Mouse (Mus musculus) neural tube, embryonic 14.5 days (tissue): ENCODE results near the gene Micu1. TPM values are rescaled to one million over a fixed set of nuclear protein-coding genes. Genes with fewer than 3 reads are reported as not detected.

Experiments used
- ATAC-seq: fragments of 200-750 bp; cut with Nextera tagmentation; 2 replicates; pipeline ENCODE4 v1.8.0; 2017; ENCODE audit warnings: low read depth, mild to moderate bottlenecking, moderate TSS enrichment, moderate library complexity
- H3K27ac ChIP-seq: fragments of 300-500 bp; sonication (generic); 2 replicates; pipeline ENCODE4 v1.5.1; 2014; ENCODE audit warnings: low read depth, mild to moderate bottlenecking, control low read depth, low read length, moderate library complexity, mixed read lengths
- H3K27me3 ChIP-seq: fragments of 300-500 bp; sonication (generic); 2 replicates; pipeline ENCODE4 v1.6.1; 2014; ENCODE audit warnings: low read length; ENCODE audit not compliant: control insufficient read depth, insufficient read depth
- H3K36me3 ChIP-seq: fragments of 300-500 bp; sonication (generic); 2 replicates; pipeline ENCODE4 v1.6.1; 2014; ENCODE audit warnings: low read length, mixed read lengths; ENCODE audit not compliant: control insufficient read depth, insufficient read depth
- H3K4me1 ChIP-seq: fragments of 300-500 bp; sonication (generic); 2 replicates; pipeline ENCODE4 v1.6.1; 2014; ENCODE audit warnings: low read length; ENCODE audit not compliant: control insufficient read depth, insufficient read depth
- H3K4me2 ChIP-seq: fragments of 300-500 bp; sonication (generic); 2 replicates; pipeline ENCODE4 v1.6.1; 2014; ENCODE audit warnings: mild to moderate bottlenecking, low read depth, low read length, control low read depth
- H3K4me3 ChIP-seq: fragments of 300-500 bp; sonication (generic); 2 replicates; pipeline ENCODE4 v1.5.1; 2014; ENCODE audit warnings: low read depth, low read length, control low read depth, mixed read lengths
- H3K9ac ChIP-seq: fragments of 300-500 bp; sonication (generic); replicated peaks from 2 replicates; pipeline ENCODE4 v1.6.1; 2014; ENCODE audit warnings: low read depth, mild to moderate bottlenecking, control low read depth, low read length, mixed read lengths
- H3K9me3 ChIP-seq: fragments of 300-500 bp; sonication (generic); 2 replicates; pipeline ENCODE4 v1.6.1; 2016; ENCODE audit warnings: low read length; ENCODE audit not compliant: control insufficient read depth
- WGBS: fragments of 180-500 bp; shearing (Covaris S2); extraction: QIAGEN DNeasy Blood & Tissue Kit; methylation state at CpG from one replicate; pipeline ENCODE4 v1.1.7; 2014; 5-methylcytosine and 5-hydroxymethylcytosine counted together
- polyA plus RNA-seq: library from polyadenylated mRNA; unstranded; fragments of >200 nt; fragmentation: Nextera tagmentation; extraction: Ambion mirVana; gene quantifications from 2 replicates; pipeline ENCODE4 v1.2.1, GENCODE M21; 2014

Micu1 gene
- polyA plus RNA-seq, 1 experiment from 2014 or later, result 93.9 TPM

GRCm38 (mm10) chr10:59755681-59756080 is 53.4 kb downstream of the Micu1 start:
- no peaks in the 10 kb centered on the region for H3K9me3 ChIP-seq
- H3K4me1 ChIP-seq, result no peaks in the 10 kb centered on the region
- no peaks in the 10 kb centered on the region for H3K27me3 ChIP-seq
- H3K27ac ChIP-seq, result no peak overlapping the region
- ATAC-seq, result no peak
- no peak overlapping the region for H3K9ac ChIP-seq
- no peaks in the 10 kb centered on the region for H3K36me3 ChIP-seq
- 74% methylated on average over 11 of the region's 11 CpGs for WGBS
- no peak overlapping the region for H3K4me2 ChIP-seq
- no peak overlapping the region for H3K4me3 ChIP-seq

GRCm38 (mm10) chr10:59756090-59756489 is 53.8 kb downstream of the Micu1 start:
- no peak; the same call in 1 of the 2 replicates for ATAC-seq
- Histone ChIP-seq H3K9me3 (no peaks in the 10 kb centered on the region), H3K9ac (no peak overlapping the region), H3K27me3 (no peaks in the 10 kb centered on the region), H3K36me3 (no peaks in the 10 kb centered on the region), H3K27ac (no peak overlapping the region), H3K4me3 (no peak overlapping the region), H3K4me2 (no peak overlapping the region), H3K4me1 (no peaks in the 10 kb centered on the region)
- 47% methylated on average over 12 of the region's 12 CpGs for WGBS

- ATAC-seq, result no peak
Measured at GRCm38 (mm10) chr10:59756570-59756969, 54.3 kb downstream of the Micu1 start.

GRCm38 (mm10) chr10:59764781-59765180 is 62.5 kb downstream of the Micu1 start:
- Histone ChIP-seq H3K4me3 (no peak overlapping the region), H3K27ac (no peak overlapping the region), H3K9me3 (no peaks in the 10 kb centered on the region), H3K36me3 (no peaks in the 10 kb centered on the region), H3K4me2 (no peak overlapping the region), H3K27me3 (no peaks in the 10 kb centered on the region), H3K9ac (no peak overlapping the region), H3K4me1 (no peaks in the 10 kb centered on the region)
- ATAC-seq, result no peak
- 95% methylated on average over 6 of the region's 6 CpGs for WGBS

More at GRCm38 (mm10) chr10:59756570-59756969, 54.3 kb downstream of the Micu1 start:
- H3K4me3 ChIP-seq, result no peak overlapping the region
- WGBS, result 69% methylated on average over 8 of the region's 8 CpGs
- no peak overlapping the region for H3K4me2 ChIP-seq
- no peaks in the 10 kb centered on the region for H3K27me3 ChIP-seq
- no peaks in the 10 kb centered on the region for H3K36me3 ChIP-seq
- H3K9ac ChIP-seq, result no peak overlapping the region
- H3K9me3 ChIP-seq, result no peaks in the 10 kb centered on the region
- no peaks in the 10 kb centered on the region for H3K4me1 ChIP-seq
- H3K27ac ChIP-seq, result no peak overlapping the region

GRCm38 (mm10) chr10:59768369-59769079 is 66.2 kb downstream of the Micu1 start:
- WGBS, result 75% methylated on average over 13 of the region's 13 CpGs
- H3K27ac ChIP-seq, result no peak overlapping the region
- ATAC-seq, result no peak

GRCm38 (mm10) chr10:59771375-59772048 is 69.2 kb downstream of the Micu1 start:
- no peaks in the 10 kb centered on the region for H3K9me3 ChIP-seq
- H3K4me1 ChIP-seq, result no peaks in the 10 kb centered on the region
- no peak overlapping the region for H3K9ac ChIP-seq
- H3K36me3 ChIP-seq, result no peaks in the 10 kb centered on the region
- H3K4me2 ChIP-seq, result no peak overlapping the region
- H3K27me3 ChIP-seq, result no peaks in the 10 kb centered on the region
- WGBS, result 59% methylated on average over 6 of the region's 6 CpGs
- H3K4me3 ChIP-seq, result no peak overlapping the region
- H3K27ac ChIP-seq, result no peak overlapping the region
- no peak for ATAC-seq

More at GRCm38 (mm10) chr10:59768369-59769079, 66.2 kb downstream of the Micu1 start:
- Histone ChIP-seq H3K9me3 (no peaks in the 10 kb centered on the region), H3K9ac (no peak overlapping the region), H3K4me2 (no peak overlapping the region), H3K4me1 (no peaks in the 10 kb centered on the region), H3K4me3 (no peak overlapping the region), H3K27me3 (no peaks in the 10 kb centered on the region), H3K36me3 (no peaks in the 10 kb centered on the region)

- Histone ChIP-seq H3K27me3 (no peaks in the 10 kb centered on the region), H3K9ac (no peak overlapping the region), H3K36me3 (no peaks in the 10 kb centered on the region), H3K4me1 (no peaks in the 10 kb centered on the region), H3K9me3 (no peaks in the 10 kb centered on the region), H3K27ac (no peak overlapping the region), H3K4me3 (no peak overlapping the region), H3K4me2 (no peak overlapping the region)
- WGBS, result 60% methylated on average over 2 of the region's 2 CpGs
- no peak for ATAC-seq
Measured at GRCm38 (mm10) chr10:59772049-59772397, 69.7 kb downstream of the Micu1 start.

GRCm38 (mm10) chr10:59773441-59774140 is 71.3 kb downstream of the Micu1 start:
- 62% methylated on average over 13 of the region's 13 CpGs for WGBS
- Histone ChIP-seq H3K27me3 (no peaks in the 10 kb centered on the region), H3K9me3 (no peaks in the 10 kb centered on the region), H3K36me3 (no peaks in the 10 kb centered on the region), H3K4me3 (no peak overlapping the region), H3K4me2 (no peak overlapping the region), H3K9ac (no peak overlapping the region), H3K27ac (no peak overlapping the region), H3K4me1 (no peaks in the 10 kb centered on the region)
- ATAC-seq, result no peak

GRCm38 (mm10) chr10:59774141-59774534 is 71.9 kb downstream of the Micu1 start:
- WGBS, result 81% methylated on average over 3 of the region's 3 CpGs
- no peak overlapping the region for H3K4me2 ChIP-seq
- no peaks in the 10 kb centered on the region for H3K9me3 ChIP-seq
- no peaks in the 10 kb centered on the region for H3K36me3 ChIP-seq
- H3K4me1 ChIP-seq, result no peaks in the 10 kb centered on the region
- no peak overlapping the region for H3K27ac ChIP-seq
- H3K9ac ChIP-seq, result no peak overlapping the region
- no peaks in the 10 kb centered on the region for H3K27me3 ChIP-seq
- no peak for ATAC-seq
- H3K4me3 ChIP-seq, result no peak overlapping the region
